Mouse (Mus musculus) MEL (cell line): ENCODE measurements around the gene Nipa1.

Source experiments
- CTCF ChIP-seq, 3 experiments: IDR thresholded peaks in 2 of 3; conservative IDR thresholded peaks in 1 of 3; 2 replicates each; pipeline ENCODE4 v1.5.1; 2011 to 2012; ENCODE audit warnings: low read length in 3 of 3, low read depth in 2 of 3, mild to moderate bottlenecking in 2 of 3, improper control_type of control experiment in 1 of 3, inconsistent platforms in 1 of 3, mixed read lengths in 1 of 3, moderate library complexity in 1 of 3; ENCODE audit not compliant: control insufficient read depth in 1 of 3, insufficient read depth in 1 of 3, poor library complexity in 1 of 3, severe bottlenecking in 1 of 3
- E2F4 ChIP-seq: IDR thresholded peaks from 2 replicates; pipeline ENCODE4 v1.6.1; 2011; ENCODE audit warnings: low read depth, low read length, improper control_type of control experiment, borderline replicate concordance
- JUND ChIP-seq: IDR thresholded peaks from 2 replicates; pipeline ENCODE4 v1.6.1; 2011; ENCODE audit warnings: low read depth, mild to moderate bottlenecking, improper control_type of control experiment, low read length
- MAZ ChIP-seq: IDR thresholded peaks from 2 replicates; pipeline ENCODE4 v1.6.1; 2012; ENCODE audit warnings: low read depth, mild to moderate bottlenecking, inconsistent platforms, low read length, improper control_type of control experiment
- MYC ChIP-seq: IDR thresholded peaks from 2 replicates; pipeline ENCODE4 v1.6.1; 2011; ENCODE audit warnings: low read depth, mild to moderate bottlenecking, low read length, improper control_type of control experiment, moderate library complexity
- POLR2A ChIP-seq, 2 experiments: IDR thresholded peaks; 2 replicates each; pipeline ENCODE4 v1.6.1; 2011 to 2012; ENCODE audit warnings: low read length in 2 of 2, mild to moderate bottlenecking in 2 of 2, control low read depth in 1 of 2, improper control_type of control experiment in 1 of 2, low read depth in 1 of 2, moderate library complexity in 1 of 2; ENCODE audit not compliant: control insufficient read depth in 1 of 2, insufficient read depth in 1 of 2, poor library complexity in 1 of 2
- RAD21 ChIP-seq: IDR thresholded peaks from 2 replicates; pipeline ENCODE4 v1.6.1; 2011; ENCODE audit warnings: mild to moderate bottlenecking, low read depth, low read length, improper control_type of control experiment
- RCOR1 ChIP-seq: IDR thresholded peaks from 2 replicates; pipeline ENCODE4 v1.6.1; 2012; ENCODE audit warnings: low read depth, mild to moderate bottlenecking, inconsistent platforms, low read length, improper control_type of control experiment
- TAL1 ChIP-seq: IDR thresholded peaks from 2 replicates; pipeline ENCODE4 v1.6.1; 2012; ENCODE audit warnings: mild to moderate bottlenecking, inconsistent platforms, low read length, moderate library complexity, mixed read lengths
- TBP ChIP-seq: IDR thresholded peaks from 2 replicates; pipeline ENCODE4 v1.8.0; 2011; ENCODE audit warnings: low read depth, low read length, improper control_type of control experiment
- UBTF ChIP-seq: IDR thresholded peaks from 2 replicates; pipeline ENCODE4 v1.6.1; 2012; ENCODE audit warnings: low read depth, mild to moderate bottlenecking, inconsistent platforms, low read length, improper control_type of control experiment, moderate library complexity, borderline replicate concordance; ENCODE audit not compliant: insufficient read depth
- ZNF384 ChIP-seq: IDR thresholded peaks from 2 replicates; pipeline ENCODE4 v1.6.1; 2012; ENCODE audit warnings: low read depth, mild to moderate bottlenecking, inconsistent platforms, low read length, improper control_type of control experiment

GRCm38 (mm10) chr7:55957178-55957577, 62.6 kb downstream of the Nipa1 start:
- TF ChIP-seq JUND = no peak
- no peak for TF ChIP-seq E2F4
- TF ChIP-seq CTCF (IDR thresholded peaks at IDR 0.05 in 2 of 3, conservative IDR thresholded peaks at IDR 0.05 in 1 of 3; ENCODE audit: control insufficient read depth in 1 of 3, insufficient read depth in 1 of 3, low read depth in 2 of 3, low read length in 3 of 3, poor library complexity in 1 of 3, severe bottlenecking in 1 of 3) = no peak
- no peak for TF ChIP-seq RCOR1
- TF ChIP-seq TAL1 = no peak
- no peak for TF ChIP-seq MYC
- no peak for TF ChIP-seq RAD21
- TF ChIP-seq POLR2A (IDR thresholded peaks at IDR 0.05; ENCODE audit: control insufficient read depth in 1 of 2, insufficient read depth in 1 of 2, low read depth in 1 of 2, low read length in 2 of 2, poor library complexity in 1 of 2) = no peak
- no peak for TF ChIP-seq UBTF
- TF ChIP-seq TBP = no peak
- no peak for TF ChIP-seq ZNF384
- no peak for TF ChIP-seq MAZ
